Mouse (Mus musculus) hindbrain, embryonic 14.5 days (tissue): ENCODE results near the gene Rbms3. TPM values are rescaled to one million over a fixed set of nuclear protein-coding genes. Genes with fewer than 3 reads are reported as not detected.

Source experiments
- ATAC-seq: fragments of 200-750 bp; cut with Nextera tagmentation; 2 replicates; pipeline ENCODE4 v1.8.0; 2017; ENCODE audit warnings: moderate number of reproducible peaks, mild to moderate bottlenecking, moderate TSS enrichment, moderate library complexity; ENCODE audit not compliant: low FRiP score
- DNase-seq: peaks from one replicate; pipeline ENCODE4 v3.0.0-alpha.2; 2015; ENCODE audit warnings: low spot score
- H3K27ac ChIP-seq: fragments of 300-500 bp; sonication (generic); 2 replicates; pipeline ENCODE4 v1.5.1; 2014; ENCODE audit warnings: mild to moderate bottlenecking, moderate library complexity
- H3K27me3 ChIP-seq: fragments of 300-500 bp; sonication (generic); 2 replicates; pipeline ENCODE4 v1.6.1; 2014; ENCODE audit warnings: mild to moderate bottlenecking, low read length, mixed read lengths; ENCODE audit not compliant: control insufficient read depth, insufficient read depth
- H3K36me3 ChIP-seq: fragments of 300-500 bp; sonication (generic); replicated peaks from 2 replicates; pipeline ENCODE4 v1.6.1; 2014; ENCODE audit not compliant: control insufficient read depth, insufficient read depth
- H3K4me1 ChIP-seq: fragments of 300-500 bp; sonication (generic); replicated peaks from 2 replicates; pipeline ENCODE4 v1.6.1; 2014; ENCODE audit warnings: antibody characterized with exemption, low read length, mixed read lengths; ENCODE audit not compliant: control insufficient read depth, insufficient read depth
- H3K4me2 ChIP-seq: fragments of 300-500 bp; sonication (generic); replicated peaks from 2 replicates; pipeline ENCODE4 v1.6.1; 2014; ENCODE audit warnings: mild to moderate bottlenecking, moderate library complexity
- H3K4me3 ChIP-seq: fragments of 300-500 bp; sonication (generic); replicated peaks from 2 replicates; pipeline ENCODE4 v1.5.1; 2014; ENCODE audit warnings: mild to moderate bottlenecking, low read length
- H3K9ac ChIP-seq: fragments of 300-500 bp; sonication (generic); 2 replicates; pipeline ENCODE4 v1.6.1; 2014
- H3K9me3 ChIP-seq: fragments of 300-500 bp; sonication (generic); 2 replicates; pipeline ENCODE4 v1.6.1; 2016; ENCODE audit warnings: low read length; ENCODE audit not compliant: control insufficient read depth
- WGBS: fragments of 180-500 bp; shearing (Covaris S2); extraction: QIAGEN DNeasy Blood & Tissue Kit; methylation state at CpG from one replicate; pipeline ENCODE4 v1.1.7; 2014; 5-methylcytosine and 5-hydroxymethylcytosine counted together
- polyA plus RNA-seq: library from polyadenylated mRNA; unstranded; fragments of >200 nt; fragmentation: Nextera tagmentation; extraction: Ambion mirVana; gene quantifications from 2 replicates; pipeline ENCODE4 v1.2.1, GENCODE M21; 2014

The Rbms3 gene
- polyA plus RNA-seq, 1 experiment from 2014 or later: 83.7 TPM

DNA sequence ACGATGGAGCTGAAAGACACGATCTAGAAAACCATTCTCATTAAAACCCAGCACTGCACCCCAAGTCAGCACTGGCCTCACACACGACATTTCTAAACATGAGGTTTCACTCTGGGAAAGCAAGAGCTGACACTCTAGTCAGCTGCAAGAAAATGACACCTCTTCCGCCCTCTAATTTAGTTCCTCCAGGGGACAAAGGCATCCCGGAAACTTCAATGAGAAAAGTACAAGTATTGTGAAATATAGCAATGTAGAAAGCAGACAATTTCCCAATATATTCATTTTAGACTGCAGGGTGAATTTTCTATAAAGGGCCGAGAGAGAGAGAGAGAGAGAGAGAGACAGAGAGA, 395.0 kb downstream of the Rbms3 start:
- Histone ChIP-seq H3K9ac (no peak overlapping the region), H3K27ac (no peak overlapping the region), H3K9me3 (no peaks in the 10 kb centered on the region), H3K4me3 (no peak overlapping the region), H3K4me1 (no peaks in the 10 kb centered on the region), H3K4me2 (no peak overlapping the region), H3K27me3 (no peaks in the 10 kb centered on the region), H3K36me3 (no peaks in the 10 kb centered on the region)
- 77% methylated on average over 6 of the region's 6 CpGs for WGBS
- no peak for ATAC-seq
- no peak for DNase-seq

GRCm38 (mm10) chr9:117234065-117234725, 395.5 kb downstream of the Rbms3 start:
- Histone ChIP-seq H3K36me3 (no peaks in the 10 kb centered on the region), H3K4me1 (no peaks in the 10 kb centered on the region), H3K4me3 (no peak overlapping the region), H3K9me3 (no peaks in the 10 kb centered on the region), H3K27me3 (no peaks in the 10 kb centered on the region), H3K9ac (no peak overlapping the region), H3K4me2 (no peak overlapping the region), H3K27ac (no peak overlapping the region)
- DNase-seq: no peak
- no peak for ATAC-seq
- 94% methylated on average over 5 of the region's 5 CpGs for WGBS

GRCm38 (mm10) chr9:117222741-117223140, 407.0 kb downstream of the Rbms3 start:
- H3K27ac ChIP-seq: no peak overlapping the region
- no peak overlapping the region for H3K4me2 ChIP-seq
- H3K9ac ChIP-seq: no peak overlapping the region
- 92% methylated on average over 8 of the region's 8 CpGs for WGBS
- DNase-seq: no peak
- H3K4me1 ChIP-seq: no peaks in the 10 kb centered on the region
- no peaks in the 10 kb centered on the region for H3K27me3 ChIP-seq
- no peak overlapping the region for H3K4me3 ChIP-seq
- H3K36me3 ChIP-seq: no peaks in the 10 kb centered on the region
- no peak for ATAC-seq
- H3K9me3 ChIP-seq: no peaks in the 10 kb centered on the region

GRCm38 (mm10) chr9:117221481-117221880, 408.2 kb downstream of the Rbms3 start:
- ATAC-seq: no peak
- 83% methylated on average over 4 of the region's 4 CpGs for WGBS
- H3K27me3 ChIP-seq: no peaks in the 10 kb centered on the region

GRCm38 (mm10) chr9:117216026-117216755, 413.5 kb downstream of the Rbms3 start:
- H3K9ac ChIP-seq: no peak overlapping the region
- no peak for DNase-seq
- no peak overlapping the region for H3K27ac ChIP-seq
- ATAC-seq: no peak
- H3K4me2 ChIP-seq: no peak overlapping the region
- no peak overlapping the region for H3K4me3 ChIP-seq
- no peaks in the 10 kb centered on the region for H3K36me3 ChIP-seq
- H3K27me3 ChIP-seq: no peaks in the 10 kb centered on the region
- peaks cover 5% of the 10 kb centered on the region; the same call in 1 of the 2 replicates for H3K4me1 ChIP-seq
- WGBS: 67% methylated on average over 9 of the region's 9 CpGs
- H3K9me3 ChIP-seq: no peaks in the 10 kb centered on the region

More at GRCm38 (mm10) chr9:117221481-117221880, 408.2 kb downstream of the Rbms3 start:
- Histone ChIP-seq H3K4me3 (no peak overlapping the region), H3K4me1 (no peaks in the 10 kb centered on the region; the same call in 1 of the 2 replicates), H3K9ac (no peak overlapping the region), H3K9me3 (no peaks in the 10 kb centered on the region), H3K4me2 (no peak overlapping the region), H3K36me3 (no peaks in the 10 kb centered on the region), H3K27ac (no peak overlapping the region)
- no peak for DNase-seq

DNA sequence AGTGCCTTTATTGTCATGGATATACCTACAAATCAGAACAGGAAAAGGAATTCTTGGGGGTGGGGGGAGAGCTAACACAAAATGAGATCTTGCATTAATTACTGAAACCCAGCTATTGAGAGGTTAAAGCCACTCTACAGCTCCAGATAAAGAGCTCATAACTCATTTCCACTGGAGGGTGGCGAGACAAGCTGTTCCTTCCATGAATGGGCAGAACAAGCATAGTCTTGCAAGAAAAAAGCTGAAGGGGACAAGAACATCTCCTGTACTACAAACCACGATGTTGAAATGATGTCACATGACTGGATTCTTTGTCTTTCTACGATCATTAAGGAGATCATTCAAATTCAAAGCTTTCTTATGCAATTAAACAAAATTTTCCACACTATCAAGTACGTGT, 417.7 kb downstream of the Rbms3 start:
- H3K4me3 ChIP-seq: no peak overlapping the region
- no peaks in the 10 kb centered on the region for H3K9me3 ChIP-seq
- no peak overlapping the region for H3K27ac ChIP-seq
- DNase-seq (no peak), ATAC-seq (no peak)
- no peaks in the 10 kb centered on the region for H3K36me3 ChIP-seq
- 54% methylated on average over 4 of the region's 4 CpGs for WGBS
- no peak overlapping the region for H3K9ac ChIP-seq
- H3K4me1 ChIP-seq: peaks cover 5% of the 10 kb centered on the region; the same call in 1 of the 2 replicates
- H3K27me3 ChIP-seq: no peaks in the 10 kb centered on the region
- H3K4me2 ChIP-seq: no peak overlapping the region

- Histone ChIP-seq H3K4me1 (0 out of 2 replicates have a peak, but pooled peaks cover 5% of the 10 kb centered on the region), H3K27ac (no peak overlapping the region), H3K9ac (no peak overlapping the region), H3K4me3 (no peak overlapping the region), H3K27me3 (no peaks in the 10 kb centered on the region), H3K4me2 (no peak overlapping the region), H3K9me3 (no peaks in the 10 kb centered on the region), H3K36me3 (no peaks in the 10 kb centered on the region)
- no peak for ATAC-seq
- no peak for DNase-seq
- WGBS: 69% methylated on average over 2 of the region's 2 CpGs
Measured at GRCm38 (mm10) chr9:117210344-117210743, 419.4 kb downstream of the Rbms3 start.

GRCm38 (mm10) chr9:117205395-117205794, 424.3 kb downstream of the Rbms3 start:
- ATAC-seq: no peak; the same call in 1 of the 2 replicates
- no peaks in the 10 kb centered on the region for H3K9me3 ChIP-seq
- 76% methylated on average over 6 of the region's 6 CpGs for WGBS
- H3K4me1 ChIP-seq: no peaks in the 10 kb centered on the region
- H3K27ac ChIP-seq: no peak overlapping the region
- H3K4me3 ChIP-seq: no peak overlapping the region
- H3K27me3 ChIP-seq: no peaks in the 10 kb centered on the region
- DNase-seq: no peak
- H3K4me2 ChIP-seq: no peak overlapping the region
- no peaks in the 10 kb centered on the region for H3K36me3 ChIP-seq
- no peak overlapping the region for H3K9ac ChIP-seq

DNA sequence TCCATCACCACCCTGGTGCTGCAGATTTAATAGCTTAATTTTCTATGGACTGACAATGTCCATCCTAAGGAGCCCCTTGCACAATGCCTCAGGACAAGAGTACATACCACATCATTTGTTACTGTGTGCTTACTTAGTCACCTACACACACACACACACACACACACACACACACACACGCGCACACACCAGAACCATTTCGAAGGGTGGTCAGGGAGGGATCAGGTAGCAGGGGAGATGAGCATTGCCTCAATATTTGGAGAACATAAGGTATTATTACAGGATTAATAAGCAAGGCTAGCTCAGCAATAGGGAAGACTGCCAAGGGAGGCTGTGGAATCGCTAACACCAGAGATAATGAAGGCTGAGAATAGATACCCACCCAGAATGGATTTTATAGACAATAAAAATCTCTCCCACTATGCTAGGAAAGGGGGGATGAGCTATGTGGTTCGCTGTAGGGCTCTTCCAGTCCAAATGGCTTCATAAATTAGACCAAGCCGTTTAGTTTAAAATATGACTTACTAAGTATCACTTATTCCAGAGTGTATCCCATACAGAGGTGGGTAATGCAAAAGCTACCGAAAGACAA, 429.6 kb downstream of the Rbms3 start:
- 78% methylated on average over 7 of the region's 7 CpGs for WGBS
- no peaks in the 10 kb centered on the region for H3K27me3 ChIP-seq
- H3K4me2 ChIP-seq: no peak overlapping the region
- no peak overlapping the region for H3K9ac ChIP-seq
- H3K27ac ChIP-seq: peak overlapping the region; percentile 4; the same call in 1 of the 2 replicates
- H3K4me1 ChIP-seq: no peaks in the 10 kb centered on the region
- DNase-seq (no peak), ATAC-seq (no peak)
- H3K36me3 ChIP-seq: no peaks in the 10 kb centered on the region
- H3K9me3 ChIP-seq: no peaks in the 10 kb centered on the region
- H3K4me3 ChIP-seq: no peak overlapping the region
